Mouse (Mus musculus) cerebellum, adult 2 months (tissue): Measurements from ENCODE around the gene Gm11733. TPM values are rescaled to one million over a fixed set of nuclear protein-coding genes. Genes with fewer than 3 reads are reported as not detected.

Experiments
- DNase-seq, 2 experiments: peaks; one replicate each; pipeline ENCODE4 v3.0.0; 2021
- H3K27ac ChIP-seq: fragments of 200-500 bp; 2 replicates; pipeline ENCODE4 v1.5.1; 2012; ENCODE audit warnings: low read length, control low read depth, inconsistent platforms; ENCODE audit not compliant: insufficient read depth
- H3K27me3 ChIP-seq: fragments of 200-500 bp; 2 replicates; pipeline ENCODE4 v1.6.1; 2012; ENCODE audit warnings: inconsistent platforms, mild to moderate bottlenecking, low read length, moderate library complexity; ENCODE audit not compliant: control insufficient read depth, insufficient read depth
- H3K4me1 ChIP-seq: fragments of 200-500 bp; 2 replicates; pipeline ENCODE4 v1.6.1; 2011; ENCODE audit warnings: low read length; ENCODE audit not compliant: control insufficient read depth, insufficient read depth
- H3K4me3 ChIP-seq: fragments of 200-500 bp; replicated peaks from 2 replicates; pipeline ENCODE3; 2011; ENCODE audit warnings: mild to moderate bottlenecking, low read depth, low read length, control low read depth; ENCODE audit not compliant: insufficient read depth
- CTCF ChIP-seq: fragments of 200-500 bp; IDR thresholded peaks from 2 replicates; pipeline ENCODE4 v1.5.1; 2011; ENCODE audit warnings: low read depth, mild to moderate bottlenecking, control low read depth, low read length, moderate library complexity, borderline replicate concordance; ENCODE audit not compliant: insufficient read depth
- POLR2A ChIP-seq: fragments of 200-500 bp; IDR thresholded peaks from 2 replicates; pipeline ENCODE4 v1.6.1; 2011; ENCODE audit warnings: low read length, control low read depth, borderline replicate concordance; ENCODE audit not compliant: insufficient read depth
- WGBS: fragments of 180-500 bp; shearing (Covaris S2); methylation state at CpG from one replicate; pipeline ENCODE4 v1.1.7; 2018; 5-methylcytosine and 5-hydroxymethylcytosine counted together
- polyA plus RNA-seq: library from polyadenylated mRNA; depleted of rRNA; stranded (reverse); fragments of >200 nt; gene quantifications from 2 replicates; pipeline ENCODE4 v1.2.3, GENCODE M21; 2012

The Gm11733 gene
- polyA plus RNA-seq, 1 experiment, result 0.13 TPM

DNA sequence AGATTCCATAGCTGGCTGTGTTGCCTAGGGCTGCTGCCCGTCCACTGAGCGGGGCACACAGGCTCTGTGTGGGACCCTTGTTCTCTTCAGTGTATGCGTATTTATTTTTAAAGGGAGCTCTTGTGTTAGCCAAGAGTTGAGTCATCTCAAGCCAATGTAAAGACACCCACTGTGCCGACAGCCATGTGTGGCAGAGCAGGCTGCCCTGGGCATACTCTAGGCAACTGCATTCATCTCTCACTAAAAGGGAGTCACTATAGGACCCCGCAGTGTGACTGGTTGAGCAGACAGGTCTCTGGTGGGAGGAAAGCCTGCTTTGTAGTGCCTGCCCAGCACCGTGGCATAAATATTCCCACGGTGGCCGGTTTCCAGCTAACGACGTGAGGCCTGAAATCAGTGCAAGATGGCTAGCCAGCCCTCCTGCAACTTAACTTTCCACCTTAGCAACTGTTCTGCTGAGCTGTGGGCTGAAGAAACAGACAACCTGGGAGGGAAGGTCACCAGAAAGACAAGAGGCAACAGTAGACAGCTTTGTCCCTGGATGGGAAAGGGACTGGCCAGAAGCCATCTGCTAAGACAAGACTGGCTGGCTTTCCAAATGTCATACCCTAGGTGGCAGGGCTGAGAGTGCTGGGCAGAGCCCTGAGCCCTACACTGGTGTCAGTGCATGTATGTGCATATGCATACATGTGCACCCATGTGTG is 31.7 kb downstream of the Gm11733 start:
- TF ChIP-seq CTCF (peak; percentile 34; the same call in 1 of the 2 replicates), POLR2A (no peak)
- Histone ChIP-seq H3K27me3 (no peaks in the 10 kb centered on the region), H3K27ac (no peak overlapping the region), H3K4me1 (peaks cover 20% of the 10 kb centered on the region), H3K4me3 (no peak overlapping the region)
- DNase-seq, result peak; percentile 59 to 77
- WGBS, result 31% methylated on average over 10 of the region's 10 CpGs

DNA sequence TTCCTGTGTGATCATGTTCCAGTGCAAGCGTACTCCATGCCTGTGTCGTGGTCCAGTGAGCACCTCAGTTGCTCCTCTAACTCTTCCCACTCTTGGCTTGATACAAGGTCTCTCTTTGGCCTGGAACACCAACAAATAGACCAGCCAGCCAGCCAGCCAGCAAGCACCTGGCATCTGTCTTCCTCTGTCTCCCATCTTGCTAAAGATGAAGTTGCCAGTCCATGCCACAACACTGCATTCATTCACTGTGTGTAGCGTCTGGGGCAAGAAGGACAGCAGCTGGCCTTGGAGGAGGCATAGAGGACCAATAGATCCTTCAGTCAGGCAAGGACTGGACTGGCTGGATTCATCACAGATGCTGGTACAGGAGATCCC is 32.2 kb downstream of the Gm11733 start:
- no peak for DNase-seq
- Histone ChIP-seq H3K4me1 (peaks cover 20% of the 10 kb centered on the region), H3K4me3 (no peak overlapping the region), H3K27me3 (no peaks in the 10 kb centered on the region), H3K27ac (no peak overlapping the region)
- 75% methylated on average over 3 of the region's 3 CpGs for WGBS
- TF ChIP-seq CTCF, result no peak
- TF ChIP-seq POLR2A, result no peak

DNA sequence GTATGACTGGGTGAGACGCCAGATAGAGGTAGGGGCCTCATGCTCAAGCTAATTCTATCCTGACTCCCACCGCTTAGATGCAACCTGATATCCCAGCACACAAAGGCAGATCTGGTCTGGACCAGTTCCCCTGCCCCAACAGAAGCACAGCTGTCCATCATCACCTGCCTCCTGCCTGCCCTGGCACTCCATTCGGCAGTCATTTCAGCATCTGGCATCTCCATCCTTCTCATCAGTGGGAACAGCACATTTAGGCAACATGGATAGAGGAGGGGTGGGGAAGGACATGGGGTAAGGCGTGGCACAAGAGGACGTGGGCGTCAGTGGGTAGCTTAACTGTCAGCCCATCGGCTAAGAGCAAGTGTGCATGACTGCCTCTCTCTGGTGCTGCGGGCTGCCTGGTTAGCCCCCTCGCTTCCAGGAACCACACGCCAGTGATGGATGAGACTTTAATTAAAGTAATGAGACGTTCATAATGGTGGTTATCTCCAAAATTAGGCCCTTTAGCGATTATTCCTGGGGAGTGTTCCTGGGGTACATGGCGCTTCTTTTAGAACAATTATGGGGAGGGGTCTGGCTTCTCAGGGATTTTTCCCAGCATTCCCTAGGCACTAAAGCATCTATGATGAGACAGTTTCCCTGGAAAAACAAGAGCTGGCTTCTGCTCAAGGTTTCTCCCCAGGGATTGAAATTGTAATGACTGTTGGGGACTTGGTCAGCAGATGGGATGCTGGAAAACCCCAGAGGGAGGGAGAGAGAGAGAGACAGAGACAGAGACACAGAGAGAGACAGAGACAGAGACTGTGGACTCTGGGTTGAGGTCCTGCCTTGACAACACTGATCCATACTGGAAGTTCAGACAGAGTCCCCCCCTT is 38.0 kb downstream of the Gm11733 start:
- Histone ChIP-seq H3K4me1 (peaks cover 7% of the 10 kb centered on the region), H3K4me3 (no peak overlapping the region), H3K27me3 (no peaks in the 10 kb centered on the region), H3K27ac (no peak overlapping the region)
- no peak for DNase-seq
- whole genome bisulfite sequencing, result 79% methylated on average over 13 of the region's 13 CpGs
- TF ChIP-seq CTCF, result no peak
- TF ChIP-seq POLR2A, result no peak

DNA sequence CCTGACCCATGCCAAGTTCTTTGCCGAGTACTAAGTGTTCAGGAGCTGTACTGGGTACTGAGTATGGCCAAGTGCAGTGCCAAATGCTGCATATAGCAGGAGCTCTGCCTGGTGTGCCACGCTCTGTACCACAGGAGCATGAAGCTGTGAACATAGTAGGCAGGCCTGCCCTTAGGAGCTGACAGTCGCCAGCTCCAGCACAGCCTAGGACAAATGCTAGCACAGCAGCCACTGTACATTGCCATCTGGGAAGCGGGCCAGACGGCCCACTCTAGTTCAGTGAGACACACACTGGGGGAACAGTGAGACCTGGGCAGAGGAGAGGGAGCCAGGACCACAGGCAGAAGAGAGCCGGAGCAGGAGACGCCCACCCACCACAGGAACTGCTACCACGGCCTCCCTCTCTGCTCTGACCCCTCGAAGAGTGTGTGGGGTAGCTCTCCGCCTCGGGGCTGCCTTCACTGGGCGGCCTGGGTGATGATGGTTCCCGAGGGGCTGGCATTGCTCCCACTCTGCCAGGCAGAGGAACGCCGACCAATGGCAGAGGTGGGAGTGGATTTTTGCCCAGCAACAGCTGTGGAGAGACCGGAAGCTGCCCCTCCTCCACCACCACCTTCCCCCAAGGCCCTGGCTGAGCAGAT is 38.8 kb downstream of the Gm11733 start:
- H3K4me1 ChIP-seq, result peaks cover 3% of the 10 kb centered on the region; the same call in 1 of the 2 replicates
- DNase-seq, result peak in 1 of 2 experiments; percentile 27
- H3K27me3 ChIP-seq, result no peaks in the 10 kb centered on the region
- H3K4me3 ChIP-seq, result no peak overlapping the region
- TF ChIP-seq CTCF, result no peak
- TF ChIP-seq POLR2A, result no peak
- WGBS, result 47% methylated on average over 16 of the region's 16 CpGs
- no peak overlapping the region for H3K27ac ChIP-seq

DNA sequence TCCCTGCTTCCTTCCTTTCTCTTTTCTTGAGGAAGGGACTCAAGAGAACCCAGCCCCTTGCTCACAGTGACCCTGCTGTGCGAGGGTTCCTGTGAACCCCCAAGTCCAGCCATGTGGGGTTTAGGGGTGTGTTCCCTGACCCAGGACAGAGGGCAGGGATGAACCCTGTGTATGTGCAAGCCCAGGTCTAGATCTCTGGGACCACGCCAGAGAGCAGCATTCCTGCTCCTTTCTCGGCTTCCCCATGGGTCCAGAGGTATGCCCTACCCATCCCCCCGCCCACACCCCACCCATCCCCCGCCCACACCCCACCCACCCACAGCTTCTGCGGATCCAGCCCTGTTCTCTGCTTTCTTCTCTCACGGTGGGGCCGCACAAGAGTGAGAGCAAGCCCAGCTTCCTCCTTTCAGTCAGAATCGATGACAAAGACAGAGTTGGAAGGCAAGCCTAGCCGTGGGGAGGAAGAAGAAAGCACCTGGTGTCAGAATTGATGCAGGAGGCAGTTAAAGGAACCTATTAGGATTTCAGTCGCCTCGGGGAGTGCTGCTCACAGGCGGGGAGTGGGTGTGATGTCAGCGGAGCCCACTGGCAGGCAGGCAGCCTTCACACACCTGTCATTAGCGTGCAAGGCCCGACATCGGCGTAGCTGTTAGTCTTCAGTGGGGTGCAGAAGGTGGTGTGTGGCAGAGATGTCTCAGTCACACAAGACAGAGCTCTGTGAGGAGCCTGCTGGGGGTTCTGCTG is 41.6 kb downstream of the Gm11733 start:
- Histone ChIP-seq H3K4me3 (no peak overlapping the region), H3K27ac (no peak overlapping the region), H3K27me3 (no peaks in the 10 kb centered on the region), H3K4me1 (peaks cover 3% of the 10 kb centered on the region; the same call in 1 of the 2 replicates)
- WGBS, result 59% methylated on average over 18 of the region's 18 CpGs
- TF ChIP-seq CTCF (no peak), POLR2A (no peak)
- DNase-seq, result no peak

DNA sequence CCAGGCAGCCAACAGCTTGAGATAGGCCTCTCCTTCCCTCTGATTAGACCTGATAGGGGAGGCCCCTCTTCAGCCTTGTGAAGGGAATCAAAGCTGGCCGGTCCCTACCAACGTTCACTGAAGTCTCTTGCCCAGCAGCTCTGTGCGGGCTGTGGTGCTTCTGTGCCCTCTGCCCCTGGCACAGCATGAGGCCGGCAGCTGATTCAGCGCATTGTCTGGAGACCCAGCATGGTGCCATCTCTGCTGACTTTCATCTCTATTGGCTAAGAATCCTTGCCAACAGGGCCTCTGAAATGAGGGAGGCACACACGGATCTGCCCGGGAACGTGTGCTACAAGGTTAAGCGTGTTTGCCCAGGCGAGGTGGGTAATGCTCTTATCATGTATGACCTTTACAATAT is 48.2 kb downstream of the Gm11733 start:
- Histone ChIP-seq H3K27me3 (no peaks in the 10 kb centered on the region), H3K27ac (no peak overlapping the region), H3K4me1 (peaks cover 15% of the 10 kb centered on the region), H3K4me3 (no peak overlapping the region)
- DNase-seq, result no peak
- 45% methylated on average over 10 of the region's 10 CpGs for WGBS
- TF ChIP-seq CTCF (no peak), POLR2A (no peak)

DNA sequence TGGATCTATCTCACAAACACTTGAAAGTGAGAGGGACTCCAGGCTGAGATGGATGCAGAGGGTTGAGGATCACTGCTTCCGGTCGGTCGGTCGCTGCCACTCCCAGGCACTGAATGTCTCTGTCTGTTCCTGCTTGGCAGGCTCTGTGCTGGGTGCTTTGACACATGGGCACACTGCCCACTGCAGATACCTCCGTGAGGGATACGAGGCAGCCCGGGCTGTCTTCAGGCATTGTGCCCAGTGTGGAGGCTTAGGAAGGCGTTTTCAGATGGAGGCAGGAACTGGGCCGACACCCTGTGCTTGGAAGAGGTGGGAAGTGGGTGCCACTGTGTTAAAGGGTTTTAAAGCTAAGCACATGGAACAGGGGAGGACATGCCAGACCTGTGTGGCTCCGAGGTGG is 50.7 kb downstream of the Gm11733 start:
- no peak overlapping the region for H3K27ac ChIP-seq
- no peaks in the 10 kb centered on the region for H3K27me3 ChIP-seq
- H3K4me3 ChIP-seq, result no peak overlapping the region
- peak; percentile 56 to 61 for DNase-seq
- 8% methylated on average over 10 of the region's 10 CpGs for WGBS
- TF ChIP-seq POLR2A, result no peak
- no peak for TF ChIP-seq CTCF
- H3K4me1 ChIP-seq, result peaks cover 15% of the 10 kb centered on the region
